Mouse (Mus musculus): ENCODE measurements at regions not wholly inside any gene's neighbourhood (a gene's known extent, or its start where the extent isn't known, plus 50 kb on each side); places are given as distances from the start of the nearest gene placed in this dataset.
"Not testable (repeated sequence)": the region's sequence is repeated elsewhere in the genome, so short reads cannot be mapped to it uniquely, and the experiment has no call there.

DNA sequence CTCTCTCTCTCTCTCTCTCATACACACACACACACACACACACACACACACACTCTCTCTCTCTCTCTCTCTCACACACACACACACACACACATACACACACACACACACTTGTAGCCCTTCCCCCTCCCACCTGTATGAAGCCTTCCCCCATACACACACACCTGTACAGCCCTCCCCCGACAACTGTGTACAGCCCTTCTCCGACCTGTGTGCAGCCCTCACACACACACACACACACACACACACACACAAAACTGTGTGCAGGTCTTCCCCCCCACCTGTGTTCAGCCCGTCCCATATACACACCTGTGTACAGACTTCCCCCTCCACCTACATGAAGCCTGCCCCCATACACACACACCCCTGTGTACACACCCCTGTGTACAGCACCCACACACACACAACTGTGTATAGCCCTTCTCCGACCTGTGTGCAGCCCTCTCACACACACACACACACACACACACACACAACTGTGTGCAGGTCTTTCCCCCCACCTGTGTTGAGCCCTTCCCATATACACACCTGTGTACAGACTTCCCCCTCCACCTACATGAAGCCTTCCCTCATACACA lies 88.0 kb upstream of the Pou3f3 start:
- H3K4me2 ChIP-seq (replicated peaks; ENCODE audit: low read depth, low read length); H3K27ac ChIP-seq (ENCODE audit: low read length); H3K9me3 ChIP-seq (ENCODE audit: control insufficient read depth, low read depth, low read length); ATAC-seq (ENCODE audit: insufficient number of reproducible peaks, insufficient read depth, low FRiP score, low read depth); H3K4me3 ChIP-seq (ENCODE audit: low read depth, low read length); H3K4me1 ChIP-seq (ENCODE audit: control insufficient read depth, insufficient read depth, low read length); H3K27me3 ChIP-seq (ENCODE audit: control insufficient read depth, insufficient read depth, low read length); H3K9ac ChIP-seq (replicated peaks; ENCODE audit: low read depth, low read length); H3K36me3 ChIP-seq (ENCODE audit: control insufficient read depth, insufficient read depth, low read length): not testable (repeated sequence)
- WGBS, result 77% methylated on average over 4 of the region's 4 CpGs

DNA sequence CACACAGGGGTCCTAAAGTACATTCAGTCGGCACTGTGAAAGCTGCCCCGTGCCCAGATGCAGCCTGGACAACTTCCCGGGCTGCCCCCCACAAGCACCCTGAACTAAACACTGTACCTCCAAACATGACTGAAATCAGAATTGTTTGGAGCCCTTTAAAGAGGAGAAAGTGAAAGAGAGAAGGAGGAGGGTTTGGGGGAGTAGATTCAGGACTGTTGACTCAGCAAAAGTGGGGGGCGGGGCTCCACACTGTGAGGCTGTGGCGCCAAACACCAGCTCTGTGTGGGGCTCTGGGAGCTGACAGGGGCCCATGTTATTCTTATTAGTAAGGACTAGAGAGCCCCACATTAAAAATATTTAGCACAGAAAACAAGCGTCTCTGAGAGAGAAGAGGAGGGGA lies 71.8 kb upstream of the Pou3f3 start:
- H3K9me3 ChIP-seq (ENCODE audit: control insufficient read depth, low read depth, low read length), result no peaks in the 10 kb centered on the region
- no peak overlapping the region for H3K4me2 ChIP-seq (replicated peaks; ENCODE audit: low read depth, low read length)
- no peak for ATAC-seq (ENCODE audit: insufficient number of reproducible peaks, insufficient read depth, low FRiP score, low read depth)
- WGBS, result 72% methylated on average over 6 of the region's 6 CpGs
- H3K36me3 ChIP-seq (ENCODE audit: control insufficient read depth, insufficient read depth, low read length), result no peaks in the 10 kb centered on the region
- H3K4me3 ChIP-seq (ENCODE audit: low read depth, low read length), result no peak overlapping the region
- H3K27ac ChIP-seq (ENCODE audit: low read length), result no peak overlapping the region
- H3K27me3 ChIP-seq (ENCODE audit: control insufficient read depth, insufficient read depth, low read length), result no peaks in the 10 kb centered on the region
- no peak overlapping the region for H3K9ac ChIP-seq (replicated peaks; ENCODE audit: low read depth, low read length)
- H3K4me1 ChIP-seq (ENCODE audit: control insufficient read depth, insufficient read depth, low read length), result no peaks in the 10 kb centered on the region

DNA sequence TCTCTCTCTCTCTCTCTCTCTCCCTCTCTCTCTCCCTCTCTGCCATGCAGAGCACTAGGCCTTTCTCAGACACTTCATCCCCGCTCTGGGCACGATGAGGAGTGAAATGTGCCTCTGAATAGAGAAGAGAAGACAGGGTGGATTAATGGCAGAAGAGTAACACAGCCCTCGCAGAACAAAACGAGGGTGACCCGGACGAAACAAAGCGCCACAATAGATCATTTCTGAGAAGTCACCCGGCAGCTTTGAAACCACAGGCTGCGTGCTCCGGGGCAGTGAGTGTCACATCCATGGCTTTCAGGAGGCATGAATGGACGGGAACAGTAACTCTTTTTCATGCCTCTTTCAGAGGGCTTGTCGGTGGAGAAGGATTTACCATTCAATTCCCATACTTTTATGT lies 66.8 kb upstream of the Pou3f3 start:
- Histone ChIP-seq H3K27me3 (ENCODE audit: control insufficient read depth, insufficient read depth, low read length) (no peaks in the 10 kb centered on the region), H3K9me3 (ENCODE audit: control insufficient read depth, low read depth, low read length) (no peaks in the 10 kb centered on the region), H3K36me3 (ENCODE audit: control insufficient read depth, insufficient read depth, low read length) (no peaks in the 10 kb centered on the region), H3K27ac (ENCODE audit: low read length) (no peak overlapping the region), H3K4me1 (ENCODE audit: control insufficient read depth, insufficient read depth, low read length) (no peaks in the 10 kb centered on the region), H3K4me3 (ENCODE audit: low read depth, low read length) (no peak overlapping the region), H3K4me2 (replicated peaks; ENCODE audit: low read depth, low read length) (no peak overlapping the region), H3K9ac (replicated peaks; ENCODE audit: low read depth, low read length) (no peak overlapping the region)
- no peak for ATAC-seq (ENCODE audit: insufficient number of reproducible peaks, insufficient read depth, low FRiP score, low read depth)
- WGBS, result 28% methylated on average over 12 of the region's 12 CpGs

DNA sequence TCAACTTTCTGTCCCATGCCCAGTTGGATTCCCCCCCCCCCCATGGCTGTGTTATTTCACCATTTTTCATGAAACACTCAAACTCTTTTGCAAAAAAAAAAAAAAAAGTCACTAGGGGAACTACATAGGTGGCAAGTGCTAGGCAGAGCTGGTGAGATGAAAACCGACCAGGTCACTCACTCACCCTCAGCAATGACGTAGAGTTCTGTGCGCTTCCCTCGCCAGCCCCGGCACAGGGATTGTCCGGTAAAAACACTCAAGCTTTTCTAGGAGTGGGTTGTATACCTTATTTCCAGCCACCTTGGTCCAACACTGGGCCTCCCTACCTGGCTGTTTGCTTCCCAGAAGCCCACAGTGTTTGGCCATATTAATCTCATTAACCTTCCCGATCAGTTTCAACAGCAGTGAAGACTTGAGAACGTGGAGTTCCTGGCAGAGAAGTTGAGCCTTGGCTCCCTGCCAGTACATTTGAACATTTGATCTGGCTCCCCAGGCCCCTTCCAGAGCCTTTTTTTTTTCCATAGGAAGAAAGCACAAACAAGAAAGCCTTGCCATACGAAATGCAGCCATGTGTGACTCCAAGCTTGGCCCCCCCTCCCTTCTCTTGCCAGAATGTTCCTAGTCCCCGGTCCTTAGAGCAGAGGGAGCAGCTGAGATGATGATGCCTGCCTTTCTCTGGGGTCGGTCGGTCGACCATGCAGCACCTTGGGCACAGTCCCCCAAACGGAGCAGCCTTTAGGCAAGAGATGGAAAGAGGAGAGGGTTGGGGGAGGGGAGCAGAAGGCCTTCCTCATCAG lies 65.9 kb upstream of the Pou3f3 start:
- Histone ChIP-seq H3K27me3 (ENCODE audit: control insufficient read depth, insufficient read depth, low read length) (no peaks in the 10 kb centered on the region), H3K9ac (replicated peaks; ENCODE audit: low read depth, low read length) (no peak overlapping the region), H3K4me3 (ENCODE audit: low read depth, low read length) (no peak overlapping the region), H3K36me3 (ENCODE audit: control insufficient read depth, insufficient read depth, low read length) (no peaks in the 10 kb centered on the region), H3K4me2 (replicated peaks; ENCODE audit: low read depth, low read length) (no peak overlapping the region), H3K4me1 (ENCODE audit: control insufficient read depth, insufficient read depth, low read length) (no peaks in the 10 kb centered on the region), H3K27ac (ENCODE audit: low read length) (no peak overlapping the region), H3K9me3 (ENCODE audit: control insufficient read depth, low read depth, low read length) (no peaks in the 10 kb centered on the region)
- no peak for ATAC-seq (ENCODE audit: insufficient number of reproducible peaks, insufficient read depth, low FRiP score, low read depth)
- 38% methylated on average over 14 of the region's 14 CpGs for WGBS

DNA sequence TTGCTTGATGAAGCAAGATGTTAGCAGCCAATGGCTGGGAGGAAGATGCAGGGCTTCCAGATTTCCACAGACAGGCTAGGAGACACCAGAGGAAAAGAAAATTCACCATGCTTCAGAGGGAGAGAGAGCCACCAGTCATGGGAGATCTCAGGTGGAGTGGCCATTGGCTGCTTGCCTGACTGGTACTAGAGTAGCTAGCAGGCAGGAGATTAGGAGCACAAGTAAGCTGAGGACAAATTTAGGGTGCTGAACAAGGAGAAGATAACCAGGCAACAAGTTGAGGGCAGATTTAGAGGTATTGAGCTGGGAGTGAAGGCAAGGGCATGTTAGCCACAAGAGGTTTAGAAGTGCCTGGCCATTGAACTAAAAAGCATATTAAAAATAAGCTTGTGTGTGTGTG lies 63.3 kb upstream of the Pou3f3 start:
- H3K4me3 ChIP-seq (ENCODE audit: low read depth, low read length), result no peak overlapping the region
- ATAC-seq (ENCODE audit: insufficient number of reproducible peaks, insufficient read depth, low FRiP score, low read depth), result no peak
- no peak overlapping the region for H3K4me2 ChIP-seq (replicated peaks; ENCODE audit: low read depth, low read length)
- no peak overlapping the region for H3K9ac ChIP-seq (replicated peaks; ENCODE audit: low read depth, low read length)
- no peaks in the 10 kb centered on the region for H3K27me3 ChIP-seq (ENCODE audit: control insufficient read depth, insufficient read depth, low read length)
- H3K27ac ChIP-seq (ENCODE audit: low read length), result no peak overlapping the region
- no peaks in the 10 kb centered on the region for H3K36me3 ChIP-seq (ENCODE audit: control insufficient read depth, insufficient read depth, low read length)
- no peaks in the 10 kb centered on the region for H3K4me1 ChIP-seq (ENCODE audit: control insufficient read depth, insufficient read depth, low read length)
- H3K9me3 ChIP-seq (ENCODE audit: control insufficient read depth, low read depth, low read length), result no peaks in the 10 kb centered on the region

DNA sequence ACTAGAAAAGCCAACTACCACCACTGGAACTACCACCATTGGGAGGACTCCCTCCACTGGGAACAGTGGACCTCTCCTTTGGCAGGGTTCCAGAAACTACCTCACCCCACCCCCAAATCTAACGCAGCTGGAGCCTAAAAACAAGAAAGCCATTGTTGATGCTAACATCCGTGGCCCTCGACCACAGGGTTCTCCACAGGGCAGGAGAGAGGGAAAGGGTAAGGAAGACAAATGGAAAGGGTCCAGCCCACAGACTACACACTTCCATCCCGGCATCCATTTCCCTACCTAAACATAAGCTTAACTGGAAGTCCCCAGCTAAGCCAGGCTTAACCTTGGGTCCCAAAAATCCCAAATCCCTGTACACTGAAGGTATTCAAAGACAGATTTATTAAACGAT lies 59.0 kb upstream of the Pou3f3 start:
- Histone ChIP-seq H3K9ac (replicated peaks; ENCODE audit: low read depth, low read length) (no peak overlapping the region), H3K4me1 (ENCODE audit: control insufficient read depth, insufficient read depth, low read length) (no peaks in the 10 kb centered on the region), H3K27me3 (ENCODE audit: control insufficient read depth, insufficient read depth, low read length) (no peaks in the 10 kb centered on the region), H3K36me3 (ENCODE audit: control insufficient read depth, insufficient read depth, low read length) (no peaks in the 10 kb centered on the region), H3K27ac (ENCODE audit: low read length) (no peak overlapping the region), H3K9me3 (ENCODE audit: control insufficient read depth, low read depth, low read length) (no peaks in the 10 kb centered on the region), H3K4me3 (ENCODE audit: low read depth, low read length) (no peak overlapping the region), H3K4me2 (replicated peaks; ENCODE audit: low read depth, low read length) (no peak overlapping the region)
- ATAC-seq (ENCODE audit: insufficient number of reproducible peaks, insufficient read depth, low FRiP score, low read depth), result no peak
- 46% methylated on average over 5 of the region's 5 CpGs for WGBS

All from stomach, embryonic 14.5 days (tissue).